ENCODE assay signal across 8 mouse cellular contexts in the genomic region with DNA sequence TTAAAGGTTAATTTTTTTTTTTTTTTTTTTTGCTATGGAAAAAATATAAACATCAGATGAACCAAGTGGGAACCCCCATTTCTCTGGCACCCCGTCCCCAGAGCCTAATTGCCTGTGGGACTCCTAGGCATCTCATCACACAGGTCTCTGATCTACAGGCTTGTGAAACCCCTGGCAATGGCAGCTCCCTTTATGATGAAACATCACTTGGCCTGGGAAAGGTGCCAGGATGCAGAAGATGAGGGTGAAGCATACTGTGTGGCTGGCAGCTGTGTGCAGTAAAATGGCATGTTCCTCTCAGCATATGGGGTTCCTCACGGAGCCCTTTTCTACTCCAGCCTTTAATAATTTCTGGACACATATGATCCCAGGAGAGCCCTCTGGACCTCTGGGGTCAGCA. TPM values are rescaled to one million over a fixed set of nuclear protein-coding genes. Genes with fewer than 3 reads are reported as not detected.
DNase-seq lines count a peak whose midpoint lies in the region; ATAC-seq and TF ChIP-seq lines count a peak whose summit lies in the region.

No protein-coding gene starts in this region.

- H3K36me3 ChIP-seq in lung, postnatal 0 days (ENCODE audit: insufficient read depth, low read length), result no peaks in the 10 kb centered on the region
- no peaks in the 10 kb centered on the region for H3K36me3 ChIP-seq in intestine, postnatal 0 days (ENCODE audit: control insufficient read depth, insufficient read depth)

- no peak overlapping the region for H3K4me2 ChIP-seq in lung, postnatal 0 days (replicated peaks; ENCODE audit: low read depth, low read length)
- no peak overlapping the region for H3K4me2 ChIP-seq in intestine, postnatal 0 days (replicated peaks; ENCODE audit: low read depth)

- peak; percentile 80 for ATAC-seq in lung, postnatal 0 days
- no peak for ATAC-seq in intestine, postnatal 0 days

- TF ChIP-seq CTCF in lung, postnatal 0 days (IDR thresholded peaks at IDR 0.05), result no peak
- TF ChIP-seq CTCF in intestine, postnatal 0 days (IDR thresholded peaks at IDR 0.05; ENCODE audit: low read depth), result no peak

- peak; percentile 39 for DNase-seq in layer of hippocampus, adult 9-11 months
- DNase-seq in layer of hippocampus, adult 9-10 months (ENCODE audit: low spot score), result no peak
- DNase-seq in adrenal gland, postnatal 25 days, result peak; percentile 64
- peak; percentile 28 for DNase-seq in fat pad, adult 2 months (ENCODE audit: extremely low read depth, low read depth, low spot score)
- peak; percentile 74 for DNase-seq in lung, postnatal 0 days (ENCODE audit: low spot score)
- DNase-seq in embryo, embryonic 11 days, result no peak
- DNase-seq in spleen, postnatal 4 days (ENCODE audit: low spot score in 2 of 2), result no peak

- WGBS in lung, postnatal 0 days, result 49% methylated on average over 2 of the region's 2 CpGs
- WGBS in intestine, postnatal 0 days, result 72% methylated on average over 2 of the region's 2 CpGs

- no peak for TF ChIP-seq EP300 in lung, postnatal 0 days (IDR thresholded peaks at IDR 0.05)

- H3K27ac ChIP-seq in lung, postnatal 0 days (ENCODE audit: low read length), result no peak overlapping the region
- no peak overlapping the region for H3K27ac ChIP-seq in intestine, postnatal 0 days (ENCODE audit: low read depth, low read length)

- H3K27me3 ChIP-seq in lung, postnatal 0 days (replicated peaks; ENCODE audit: insufficient read depth, low read length), result no peaks in the 10 kb centered on the region
- no peaks in the 10 kb centered on the region for H3K27me3 ChIP-seq in intestine, postnatal 0 days (replicated peaks; ENCODE audit: control insufficient read depth, insufficient read depth, low read length)

- H3K4me1 ChIP-seq in lung, postnatal 0 days (ENCODE audit: insufficient read depth, low read depth, low read length), result no peaks in the 10 kb centered on the region
- H3K4me1 ChIP-seq in intestine, postnatal 0 days (replicated peaks; ENCODE audit: control insufficient read depth, insufficient read depth, low read length), result no peaks in the 10 kb centered on the region

- H3K9me3 ChIP-seq in lung, postnatal 0 days (ENCODE audit: low read length), result no peaks in the 10 kb centered on the region
- H3K9me3 ChIP-seq in intestine, postnatal 0 days (ENCODE audit: control insufficient read depth), result no peaks in the 10 kb centered on the region

- no peak overlapping the region for H3K4me3 ChIP-seq in lung, postnatal 0 days (ENCODE audit: low read depth, low read length)
- H3K4me3 ChIP-seq in intestine, postnatal 0 days (ENCODE audit: low read depth, low read length), result no peak overlapping the region

- H3K9ac ChIP-seq in lung, postnatal 0 days (replicated peaks; ENCODE audit: low read depth), result no peak overlapping the region
- no peak overlapping the region for H3K9ac ChIP-seq in intestine, postnatal 0 days (ENCODE audit: low read depth, low read length)

RNA-seq across cellular contexts. Expression of a gene that starts 40.3 kb away (rescaled TPM):
- 35.5 and 48.8 TPM in 2 replicates for total RNA-seq in adrenal gland, postnatal 25 days (2021)
- polyA plus RNA-seq in lung, postnatal 0 days (2015; fragmentation: Nextera tagmentation; extraction: Ambion mirVana), result 2.4 TPM in 2 replicates
- polyA plus RNA-seq in intestine, postnatal 0 days (2015; fragmentation: Nextera tagmentation; extraction: Ambion mirVana), result 23.2 and 23.7 TPM in 2 replicates

Comparison
In these comparisons a context has a peak if more than half of its experiments do, and no peak if none do; other contexts are left out.
1. DNase-seq: peak in layer of hippocampus, adult 9-11 months (single experiment), adrenal gland, postnatal 25 days (single experiment), fat pad, adult 2 months (single experiment) and lung, postnatal 0 days (single experiment); none in layer of hippocampus, adult 9-10 months (single experiment), embryo, embryonic 11 days (single experiment) and spleen, postnatal 4 days (0 of 2).